ENCODE assay signal across 19 mouse cellular contexts in the genomic region with DNA sequence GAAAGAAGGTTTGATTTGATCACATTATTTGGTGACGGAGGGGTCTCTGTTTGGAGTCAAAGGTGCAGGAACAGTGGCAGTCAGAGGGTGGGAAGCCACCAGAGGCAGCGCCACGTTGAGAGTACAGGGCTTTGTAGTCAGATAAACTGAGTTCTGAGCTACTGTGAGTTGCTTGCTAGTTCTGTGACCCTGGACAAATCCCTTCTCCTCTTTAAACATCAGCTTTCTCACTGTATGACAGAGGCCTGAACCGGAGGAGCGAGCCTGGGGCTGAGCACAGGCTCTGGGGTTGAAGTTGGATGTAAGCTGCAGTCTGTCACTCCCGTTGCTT.
DNase-seq lines count a peak whose midpoint lies in the region; ATAC-seq and TF ChIP-seq lines count a peak whose summit lies in the region.
"Had no signal": no experiment of that assay in that cellular context is flagged by ENCODE, and none has a peak within 500 bp of the region (broad histone marks: within the 10 kb centered on the region; RNA-seq: fewer than 3 reads in every experiment).

No protein-coding gene starts in this region.

- no peaks in the 10 kb centered on the region for H3K9me3 ChIP-seq in midbrain, embryonic 12.5 days
- H3K9me3 ChIP-seq in midbrain, embryonic 16.5 days (replicated peaks; ENCODE audit: control insufficient read depth, low read length, poor library complexity, severe bottlenecking), result no peaks in the 10 kb centered on the region
- no peaks in the 10 kb centered on the region for H3K9me3 ChIP-seq in forebrain, embryonic 12.5 days
- peaks cover 2% of the 10 kb centered on the region; the same call in 1 of the 2 replicates for H3K9me3 ChIP-seq in forebrain, embryonic 16.5 days (ENCODE audit: control insufficient read depth, low read length)
- H3K9me3 ChIP-seq in heart, embryonic 11.5 days (replicated peaks; ENCODE audit: control insufficient read depth, low read length), result no peaks in the 10 kb centered on the region
- H3K9me3 ChIP-seq: embryonic facial prominence, embryonic 13.5 days; hindbrain, embryonic 12.5 days had no signal

- DNase-seq in lung, adult 2 months, result no peak
- DNase-seq in neural tube, embryonic 10.5 days (ENCODE audit: extremely low spot score, low spot score), result no peak
- DNase-seq: adrenal gland, postnatal 10 days; cerebellum, adult 11-12 months; cerebellum, adult 9-10 months; cerebellum, postnatal 36 days; gastrocnemius, postnatal 14 days; heart, postnatal 10 days; heart, postnatal 4 days; kidney, adult 11 months had no signal

- TF ChIP-seq CTCF in lung, adult 2 months (IDR thresholded peaks at IDR 0.05; ENCODE audit: insufficient read depth, low read length), result no peak

- no peak overlapping the region for H3K4me3 ChIP-seq in midbrain, embryonic 12.5 days
- H3K4me3 ChIP-seq in midbrain, embryonic 16.5 days (ENCODE audit: low read depth, low read length), result no peak overlapping the region
- H3K4me3 ChIP-seq in forebrain, embryonic 12.5 days (replicated peaks), result no peak overlapping the region
- H3K4me3 ChIP-seq in forebrain, embryonic 16.5 days (replicated peaks; ENCODE audit: low read length), result no peak overlapping the region
- no peak overlapping the region for H3K4me3 ChIP-seq in heart, embryonic 11.5 days (ENCODE audit: low read depth, low read length)
- no peak overlapping the region for H3K4me3 ChIP-seq in lung, adult 2 months (replicated peaks; ENCODE audit: extremely low read depth, low read depth, low read length)
- H3K4me3 ChIP-seq: embryonic facial prominence, embryonic 13.5 days; hindbrain, embryonic 12.5 days had no signal

- peak overlapping the region; percentile 65 for H3K27ac ChIP-seq in midbrain, embryonic 12.5 days (replicated peaks)
- no peak overlapping the region for H3K27ac ChIP-seq in midbrain, embryonic 16.5 days (ENCODE audit: low read length)
- H3K27ac ChIP-seq in forebrain, embryonic 12.5 days, result peak overlapping the region; percentile 74
- peak overlapping the region; percentile 79 for H3K27ac ChIP-seq in forebrain, embryonic 16.5 days (ENCODE audit: low read length)
- no peak overlapping the region for H3K27ac ChIP-seq in heart, embryonic 11.5 days (ENCODE audit: low read depth, low read length)
- H3K27ac ChIP-seq: embryonic facial prominence, embryonic 13.5 days; hindbrain, embryonic 12.5 days had no signal

- peak; percentile 49; the same call in 1 of the 2 replicates for ATAC-seq in midbrain, embryonic 12.5 days (ENCODE audit: low FRiP score, low read depth)
- ATAC-seq in midbrain, embryonic 16.5 days, result no peak
- ATAC-seq in forebrain, embryonic 12.5 days (ENCODE audit: low FRiP score), result peak; percentile 49
- ATAC-seq in forebrain, embryonic 16.5 days, result peak; percentile 69
- no peak for ATAC-seq in heart, embryonic 11.5 days (replicated peaks; ENCODE audit: insufficient number of reproducible peaks, low FRiP score, low TSS enrichment)
- ATAC-seq: hindbrain, embryonic 16.5 days; inflammation-experienced regulatory T-cells, adult 6 months had no signal

- peaks cover 17% of the 10 kb centered on the region for H3K27me3 ChIP-seq in midbrain, embryonic 12.5 days
- no peaks in the 10 kb centered on the region for H3K27me3 ChIP-seq in midbrain, embryonic 16.5 days (ENCODE audit: control insufficient read depth, insufficient read depth, low read depth, low read length)
- peaks cover 33% of the 10 kb centered on the region for H3K27me3 ChIP-seq in forebrain, embryonic 12.5 days
- no peaks in the 10 kb centered on the region for H3K27me3 ChIP-seq in forebrain, embryonic 16.5 days (replicated peaks; ENCODE audit: control insufficient read depth, insufficient read depth, low read length)
- peaks cover 15% of the 10 kb centered on the region for H3K27me3 ChIP-seq in heart, embryonic 11.5 days (ENCODE audit: control insufficient read depth, insufficient read depth, low read length)

- TF ChIP-seq POLR2A in lung, adult 2 months (IDR thresholded peaks at IDR 0.05; ENCODE audit: borderline replicate concordance, extremely low read depth, low read depth, low read length), result no peak

- H3K4me2 ChIP-seq in midbrain, embryonic 12.5 days (replicated peaks), result no peak overlapping the region
- H3K4me2 ChIP-seq in midbrain, embryonic 16.5 days (ENCODE audit: low read length), result no peak overlapping the region
- no peak overlapping the region for H3K4me2 ChIP-seq in forebrain, embryonic 12.5 days
- H3K4me2 ChIP-seq in forebrain, embryonic 16.5 days (ENCODE audit: low read length), result no peak overlapping the region
- H3K4me2 ChIP-seq in heart, embryonic 11.5 days, result no peak overlapping the region
- H3K4me2 ChIP-seq: embryonic facial prominence, embryonic 13.5 days; hindbrain, embryonic 12.5 days had no signal

- H3K36me3 ChIP-seq in midbrain, embryonic 12.5 days, result no peaks in the 10 kb centered on the region
- no peaks in the 10 kb centered on the region for H3K36me3 ChIP-seq in midbrain, embryonic 16.5 days (ENCODE audit: control insufficient read depth, insufficient read depth, low read length)
- H3K36me3 ChIP-seq in forebrain, embryonic 12.5 days (replicated peaks), result no peaks in the 10 kb centered on the region
- H3K36me3 ChIP-seq in forebrain, embryonic 16.5 days (ENCODE audit: control insufficient read depth, insufficient read depth), result no peaks in the 10 kb centered on the region
- no peaks in the 10 kb centered on the region for H3K36me3 ChIP-seq in heart, embryonic 11.5 days (ENCODE audit: control insufficient read depth, insufficient read depth, low read length)
- H3K36me3 ChIP-seq: embryonic facial prominence, embryonic 13.5 days; hindbrain, embryonic 12.5 days had no signal

- 19% methylated on average over 6 of the region's 6 CpGs for WGBS in midbrain, embryonic 12.5 days
- WGBS in midbrain, embryonic 16.5 days, result 26% methylated on average over 6 of the region's 6 CpGs
- WGBS in forebrain, embryonic 12.5 days, result 16% methylated on average over 6 of the region's 6 CpGs
- WGBS in forebrain, embryonic 16.5 days, result 7% methylated on average over 6 of the region's 6 CpGs
- 54% methylated on average over 6 of the region's 6 CpGs for WGBS in heart, embryonic 11.5 days (ENCODE audit: insufficient replicate concordance)
- 57% methylated on average over 6 of the region's 6 CpGs for WGBS in lung, adult 2 months

- no peak overlapping the region for H3K9ac ChIP-seq in midbrain, embryonic 12.5 days (replicated peaks)
- no peak overlapping the region for H3K9ac ChIP-seq in midbrain, embryonic 16.5 days (ENCODE audit: low read depth, low read length)
- H3K9ac ChIP-seq in forebrain, embryonic 12.5 days, result no peak overlapping the region
- H3K9ac ChIP-seq in forebrain, embryonic 16.5 days (replicated peaks; ENCODE audit: low read depth, low read length), result no peak overlapping the region
- H3K9ac ChIP-seq in heart, embryonic 11.5 days (ENCODE audit: low read depth, low read length), result no peak overlapping the region
- H3K9ac ChIP-seq: embryonic facial prominence, embryonic 13.5 days; hindbrain, embryonic 12.5 days had no signal

- peaks cover 16% of the 10 kb centered on the region for H3K4me1 ChIP-seq in midbrain, embryonic 12.5 days
- peaks cover 10% of the 10 kb centered on the region for H3K4me1 ChIP-seq in midbrain, embryonic 16.5 days (ENCODE audit: control insufficient read depth, insufficient read depth, low read length)
- H3K4me1 ChIP-seq in forebrain, embryonic 12.5 days, result peaks cover 20% of the 10 kb centered on the region
- H3K4me1 ChIP-seq in forebrain, embryonic 16.5 days (replicated peaks; ENCODE audit: control insufficient read depth, insufficient read depth, low read length), result peaks cover 17% of the 10 kb centered on the region
- no peaks in the 10 kb centered on the region for H3K4me1 ChIP-seq in heart, embryonic 11.5 days (ENCODE audit: control insufficient read depth, insufficient read depth, low read length)
- H3K4me1 ChIP-seq in lung, adult 2 months (ENCODE audit: control insufficient read depth, insufficient read depth, low read length), result no peaks in the 10 kb centered on the region
- H3K4me1 ChIP-seq: embryonic facial prominence, embryonic 13.5 days had no signal

Comparison
In these comparisons a context has a peak if more than half of its experiments do, and no peak if none do; other contexts are left out.
1. ATAC-seq: peak in midbrain, embryonic 12.5 days (single experiment), forebrain, embryonic 12.5 days (single experiment) and forebrain, embryonic 16.5 days (single experiment); none in midbrain, embryonic 16.5 days (single experiment) and heart, embryonic 11.5 days (single experiment).
2. H3K27ac ChIP-seq: peak in midbrain, embryonic 12.5 days (single experiment), forebrain, embryonic 12.5 days (single experiment) and forebrain, embryonic 16.5 days (single experiment); none in midbrain, embryonic 16.5 days (single experiment) and heart, embryonic 11.5 days (single experiment).